Mouse (Mus musculus): ENCODE data around the gene Add1.

- TF ChIP-seq POLR2A (IDR thresholded peaks at IDR 0.05; ENCODE audit: low read depth, low read length) (no peak), CTCF (IDR thresholded peaks at IDR 0.05; ENCODE audit: borderline replicate concordance, insufficient read depth, low read length) (no peak)
Observed at GRCm38 (mm10) chr5:34585216-34585615, 11.8 kb downstream of the Add1 start.

Data from embryonic fibroblast, embryonic 13.5 days (primary cell).